8 mouse cellular contexts compared by ENCODE assay signal in genomic region chr14:28506376-28506831, GRCm38 (mm10). TPM values are rescaled to one million over a fixed set of nuclear protein-coding genes. Genes with fewer than 3 reads are reported as not detected.
A peak's percentile ranks its signal among the peaks of the same experiment; 100 is the strongest.
DNase-seq lines count a peak whose midpoint lies in the region; ATAC-seq and TF ChIP-seq lines count a peak whose summit lies in the region.

No protein-coding gene starts in this region.

- intact Hi-C loops in left cerebral cortex, postnatal 10 days (cut with DNase I) = loop anchor here (2.0 to 10.0 kb wide), 3 partner anchors 414 to 700 kb away; no protein-coding TSS in a partner anchor

- no peaks in the 10 kb centered on the region for H3K36me3 ChIP-seq in heart, embryonic 10.5 days
- H3K36me3 ChIP-seq in kidney, embryonic 14.5 days (ENCODE audit: control insufficient read depth, insufficient read depth, low read length) = no peaks in the 10 kb centered on the region
- H3K36me3 ChIP-seq in stomach, postnatal 0 days (ENCODE audit: control insufficient read depth, insufficient read depth, low read length) = no peaks in the 10 kb centered on the region

- H3K4me3 ChIP-seq in heart, embryonic 10.5 days = peak overlapping the region; percentile 87
- H3K4me3 ChIP-seq in kidney, embryonic 14.5 days (ENCODE audit: low read length) = peak overlapping the region; percentile 60
- H3K4me3 ChIP-seq in stomach, postnatal 0 days (ENCODE audit: low read depth, low read length) = peak overlapping the region; percentile 73

- no peak for TF ChIP-seq CTCF in stomach, postnatal 0 days (IDR thresholded peaks at IDR 0.05; ENCODE audit: low read depth)

- WGBS in heart, embryonic 10.5 days = under 1% methylated on average over 29 of the region's 29 CpGs
- WGBS in kidney, embryonic 14.5 days = under 1% methylated on average over 29 of the region's 29 CpGs
- under 1% methylated on average over 29 of the region's 29 CpGs for WGBS in stomach, postnatal 0 days

- DNase-seq in left cerebral cortex, postnatal 10 days (ENCODE audit: extremely low spot score in 1 of 2, low spot score in 2 of 2) = peak; percentile 21 to 72
- DNase-seq in left cerebral cortex, adult 18-20 months (ENCODE audit: low spot score in 2 of 2) = no peak
- DNase-seq in embryo, embryonic 9.5 days (ENCODE audit: extremely low spot score) = peak; percentile 77
- peak; percentile 88 for DNase-seq in heart, embryonic 10.5 days (ENCODE audit: low spot score)
- peak; percentile 16 for DNase-seq in lung, postnatal 25 days (ENCODE audit: low spot score)
- DNase-seq in stomach, postnatal 0 days (ENCODE audit: low spot score) = peak; percentile 57
- DNase-seq in left cerebral cortex, adult 9 months (ENCODE audit: low spot score in 2 of 2) = no peak

- H3K27ac ChIP-seq in heart, embryonic 10.5 days = peak overlapping the region; percentile 96
- peak overlapping the region; percentile 86 for H3K27ac ChIP-seq in kidney, embryonic 14.5 days (ENCODE audit: low read depth, low read length)
- H3K27ac ChIP-seq in stomach, postnatal 0 days (replicated peaks) = peak overlapping the region; percentile 45; the same call in 1 of the 2 replicates

- TF ChIP-seq EP300 in stomach, postnatal 0 days (optimal IDR thresholded peaks at IDR 0.05) = no peak

- ATAC-seq in kidney, embryonic 14.5 days (ENCODE audit: low FRiP score, low TSS enrichment) = peak; percentile 24; the same call in 1 of the 2 replicates
- no peak for ATAC-seq in stomach, postnatal 0 days (ENCODE audit: low FRiP score, low TSS enrichment)

- H3K4me2 ChIP-seq in kidney, embryonic 14.5 days (replicated peaks; ENCODE audit: low read depth, low read length) = peak overlapping the region; percentile 85
- H3K4me2 ChIP-seq in stomach, postnatal 0 days (replicated peaks; ENCODE audit: low read depth) = peak overlapping the region; percentile 86

- H3K27me3 ChIP-seq in heart, embryonic 10.5 days (ENCODE audit: insufficient read depth, poor library complexity, severe bottlenecking) = peaks cover 10% of the 10 kb centered on the region; the same call in 1 of the 2 replicates
- peaks cover 41% of the 10 kb centered on the region for H3K27me3 ChIP-seq in kidney, embryonic 14.5 days (ENCODE audit: control insufficient read depth, insufficient read depth, low read length)
- H3K27me3 ChIP-seq in stomach, postnatal 0 days (ENCODE audit: control insufficient read depth, insufficient read depth, low read length) = no peaks in the 10 kb centered on the region

- H3K4me1 ChIP-seq in heart, embryonic 10.5 days = peaks cover 37% of the 10 kb centered on the region
- H3K4me1 ChIP-seq in kidney, embryonic 14.5 days (ENCODE audit: control insufficient read depth, insufficient read depth, low read length) = peaks cover 15% of the 10 kb centered on the region
- peaks cover 7% of the 10 kb centered on the region; the same call in 1 of the 2 replicates for H3K4me1 ChIP-seq in stomach, postnatal 0 days (replicated peaks; ENCODE audit: control insufficient read depth, insufficient read depth)

- H3K9me3 ChIP-seq in heart, embryonic 10.5 days = no peaks in the 10 kb centered on the region
- H3K9me3 ChIP-seq in kidney, embryonic 14.5 days (ENCODE audit: control insufficient read depth, low read length) = no peaks in the 10 kb centered on the region
- no peaks in the 10 kb centered on the region for H3K9me3 ChIP-seq in stomach, postnatal 0 days (ENCODE audit: control insufficient read depth, low read length)

- peak overlapping the region; percentile 73 for H3K9ac ChIP-seq in kidney, embryonic 14.5 days (ENCODE audit: low read depth, low read length)
- H3K9ac ChIP-seq in stomach, postnatal 0 days (ENCODE audit: low read length) = peak overlapping the region; percentile 48

RNA-seq across cellular contexts. Expression of gene Wnt5a, which starts 1.9 kb away (rescaled TPM):
- total RNA-seq in left cerebral cortex, postnatal 10 days (2021) = 10 to 100 TPM in 1 of 2 experiments, 1 to 10 TPM in 1; 10.0 to 11.3 TPM
- total RNA-seq in left cerebral cortex, adult 18-20 months (2021) = 10 to 100 TPM in 1 of 2 experiments, 1 to 10 TPM in 1; 9.2 to 10.1 TPM
- polyA plus RNA-seq in heart, embryonic 10.5 days (2016; fragmentation: Nextera tagmentation; extraction: Ambion mirVana) = 34.9 and 43.7 TPM in 2 replicates
- polyA plus RNA-seq in kidney, embryonic 14.5 days (2014; fragmentation: Nextera tagmentation; extraction: Ambion mirVana) = 13.1 and 21.0 TPM in 2 replicates
- polyA plus RNA-seq in stomach, postnatal 0 days (2015; fragmentation: Nextera tagmentation; extraction: Ambion mirVana) = 12.2 and 12.9 TPM in 2 replicates

Comparison
In these comparisons a context has a peak if more than half of its experiments do, and no peak if none do; other contexts are left out.
1. DNase-seq: peak in left cerebral cortex, postnatal 10 days (2 of 2), embryo, embryonic 9.5 days (single experiment), heart, embryonic 10.5 days (single experiment), lung, postnatal 25 days (single experiment) and stomach, postnatal 0 days (single experiment); none in left cerebral cortex, adult 18-20 months (0 of 2) and left cerebral cortex, adult 9 months (0 of 2).
2. H3K27ac ChIP-seq: peak in every context shown above with its lines; median percentile 96 in heart, embryonic 10.5 days; 86 in kidney, embryonic 14.5 days; 45 in stomach, postnatal 0 days.
3. Peak in every context shown above with its lines, with median percentiles within 50 percentile points of each other: H3K4me3 ChIP-seq.